Mouse (Mus musculus) thymus, adult 2 months (tissue): ENCODE data around the gene Osbpl10. TPM values are rescaled to one million over a fixed set of nuclear protein-coding genes. Genes with fewer than 3 reads are reported as not detected.

Experiments used
- DNase-seq: peaks from one replicate; pipeline ENCODE4 v3.0.0; 2021
- H3K27ac ChIP-seq: fragments of 200-500 bp; 2 replicates; pipeline ENCODE4 v1.5.1; 2012; ENCODE audit warnings: low read length, control low read depth; ENCODE audit not compliant: control insufficient read depth, insufficient read depth
- H3K27me3 ChIP-seq: fragments of 200-500 bp; 2 replicates; pipeline ENCODE4 v1.6.1; 2012; ENCODE audit warnings: mild to moderate bottlenecking, low read length, moderate library complexity, mixed read lengths; ENCODE audit not compliant: control insufficient read depth, insufficient read depth
- H3K36me3 ChIP-seq: fragments of 200-500 bp; 2 replicates; pipeline ENCODE4 v1.6.1; 2012; ENCODE audit warnings: mild to moderate bottlenecking, low read length, moderate library complexity; ENCODE audit not compliant: control insufficient read depth, insufficient read depth
- H3K4me1 ChIP-seq: fragments of 200-500 bp; replicated peaks from 2 replicates; pipeline ENCODE4 v1.6.1; 2012; ENCODE audit warnings: low read length; ENCODE audit not compliant: control insufficient read depth, insufficient read depth
- H3K4me3 ChIP-seq: fragments of 200-500 bp; 2 replicates; pipeline ENCODE4 v1.5.1; 2012; ENCODE audit warnings: mild to moderate bottlenecking, low read length, control low read depth, moderate library complexity; ENCODE audit not compliant: control insufficient read depth, insufficient read depth
- CTCF ChIP-seq: fragments of 200-500 bp; IDR thresholded peaks from 2 replicates; pipeline ENCODE4 v1.5.1; 2012; ENCODE audit warnings: mild to moderate bottlenecking, control low read depth, low read length, moderate library complexity, borderline replicate concordance; ENCODE audit not compliant: control insufficient read depth, poor library complexity, insufficient read depth; ENCODE audit errors: extremely low read depth
- POLR2A ChIP-seq: fragments of 200-500 bp; IDR thresholded peaks from 2 replicates; pipeline ENCODE4 v1.6.1; 2012; ENCODE audit warnings: mild to moderate bottlenecking, low read length, control low read depth, moderate library complexity; ENCODE audit not compliant: control insufficient read depth, poor library complexity, insufficient read depth; ENCODE audit errors: extremely low read depth
- WGBS: fragments of 180-500 bp; shearing (Covaris S2); methylation state at CpG from one replicate; pipeline ENCODE4 v1.1.7; 2018; 5-methylcytosine and 5-hydroxymethylcytosine counted together
- polyA plus RNA-seq: library from polyadenylated mRNA; depleted of rRNA; stranded (reverse); fragments of >200 nt; gene quantifications from 2 replicates; pipeline ENCODE4 v1.2.3, GENCODE M21; 2012

Gene Osbpl10
- polyA plus RNA-seq, 1 experiment: 10.3 TPM

DNA sequence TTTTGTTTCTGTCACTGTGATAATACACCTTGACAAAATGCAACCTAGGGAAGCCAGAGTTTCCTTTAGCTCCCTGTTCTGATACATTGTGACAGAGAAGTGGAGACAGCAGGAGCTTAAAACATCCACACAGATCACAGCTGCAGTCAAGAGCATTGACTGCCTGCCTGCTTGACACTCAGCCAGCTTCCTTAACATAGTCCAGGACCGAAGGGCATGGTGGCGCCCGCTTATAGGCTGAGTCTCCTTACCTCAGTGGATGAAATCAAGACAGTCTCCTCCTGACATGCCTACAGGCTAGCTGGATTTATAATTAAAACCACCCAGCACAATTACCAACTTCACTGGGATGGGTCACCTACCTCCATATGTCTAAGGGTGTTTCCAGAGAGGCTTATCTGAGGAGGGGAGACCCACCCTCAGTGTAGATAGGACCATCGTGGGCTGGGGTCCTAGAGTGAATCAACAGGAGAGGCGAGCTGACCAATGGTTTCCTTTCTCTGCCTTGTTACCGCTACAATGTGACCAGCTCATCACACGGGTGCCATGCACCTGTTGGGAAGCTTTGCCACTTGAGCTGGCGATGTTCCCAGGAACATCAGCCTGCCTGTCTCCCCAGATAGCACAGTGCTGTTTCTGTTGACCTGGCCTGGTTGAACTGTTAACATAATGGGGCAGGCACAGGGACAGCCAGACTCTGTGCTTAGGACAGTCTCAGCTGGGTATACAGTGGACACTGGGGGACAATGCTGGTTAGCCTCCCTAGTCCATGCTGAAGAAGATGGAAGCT, 76.9 kb downstream of the Osbpl10 start:
- Histone ChIP-seq H3K4me1 (no peaks in the 10 kb centered on the region), H3K27me3 (no peaks in the 10 kb centered on the region), H3K27ac (no peak overlapping the region), H3K4me3 (no peak overlapping the region), H3K36me3 (no peaks in the 10 kb centered on the region)
- no peak for TF ChIP-seq POLR2A
- TF ChIP-seq CTCF: no peak
- WGBS: 93% methylated on average over 8 of the region's 8 CpGs
- DNase-seq: no peak

DNA sequence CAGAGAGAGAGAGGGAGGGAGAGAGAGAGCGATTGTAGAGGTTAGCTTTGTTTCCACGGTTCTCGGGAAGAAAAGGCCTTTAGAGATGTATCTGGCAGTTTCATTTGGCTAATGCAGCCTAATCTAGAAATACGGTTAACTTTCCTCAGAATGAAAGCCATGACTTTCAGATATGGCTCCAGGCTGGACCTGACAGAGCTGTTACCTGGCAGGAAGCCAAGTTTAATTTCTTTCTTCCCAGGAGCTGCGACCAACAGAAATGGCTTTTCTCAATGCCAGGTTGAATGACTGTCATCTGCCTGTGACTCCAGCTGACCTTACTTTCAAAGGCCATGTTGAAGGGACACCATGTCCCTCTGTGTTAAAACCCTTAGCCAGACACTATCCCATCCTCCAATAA, 80.4 kb downstream of the Osbpl10 start:
- no peak overlapping the region for H3K27ac ChIP-seq
- no peak overlapping the region for H3K4me3 ChIP-seq
- no peaks in the 10 kb centered on the region for H3K4me1 ChIP-seq
- WGBS: 87% methylated on average over 5 of the region's 5 CpGs
- H3K36me3 ChIP-seq: no peaks in the 10 kb centered on the region
- no peak for DNase-seq
- TF ChIP-seq POLR2A: no peak
- no peak for TF ChIP-seq CTCF
- H3K27me3 ChIP-seq: no peaks in the 10 kb centered on the region

DNA sequence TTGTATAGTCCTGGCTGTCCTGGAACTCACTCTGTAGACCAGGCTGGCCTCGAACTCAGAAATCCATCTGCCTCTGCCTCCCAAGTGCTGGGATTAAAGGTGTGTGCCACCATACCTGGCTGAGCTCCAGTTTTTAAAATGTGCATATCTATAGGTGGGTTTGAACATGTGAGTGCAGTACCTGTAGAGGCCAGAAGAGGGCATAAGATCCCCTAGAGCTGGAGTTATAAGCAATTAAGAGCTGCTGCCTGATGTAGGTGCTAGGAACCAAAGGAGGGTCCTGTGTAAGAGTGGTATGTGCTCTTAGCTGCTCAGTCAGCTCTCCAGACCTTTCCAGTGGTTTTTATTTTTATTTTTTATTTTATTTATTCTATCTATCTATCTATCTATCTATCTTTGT, 86.5 kb downstream of the Osbpl10 start:
- Histone ChIP-seq H3K4me1 (no peaks in the 10 kb centered on the region), H3K4me3 (no peak overlapping the region), H3K36me3 (no peaks in the 10 kb centered on the region), H3K27me3 (no peaks in the 10 kb centered on the region), H3K27ac (no peak overlapping the region)
- TF ChIP-seq CTCF (no peak), POLR2A (no peak)
- 94% methylated on average over 1 of the region's 1 CpGs for WGBS
- no peak for DNase-seq

DNA sequence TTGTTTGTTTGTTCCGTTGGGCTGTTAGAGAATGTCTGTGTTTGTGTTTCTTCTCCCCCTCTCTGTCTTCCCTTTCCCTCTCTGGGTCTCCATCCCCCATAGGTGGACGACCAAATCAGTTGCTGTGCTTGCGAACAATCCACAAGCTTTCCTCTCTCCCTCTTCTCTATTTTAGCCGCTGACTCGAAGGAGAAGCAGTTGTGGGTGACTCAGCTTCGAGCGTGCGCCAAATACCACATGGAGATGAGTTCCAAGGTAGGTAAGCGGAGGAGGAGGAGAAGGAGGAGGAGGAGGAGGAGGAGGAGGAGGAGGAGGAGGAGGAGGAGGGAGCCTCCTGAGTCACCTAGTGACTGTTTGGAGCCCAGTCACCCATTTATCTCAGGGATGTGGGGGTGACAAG, 88.7 kb downstream of the Osbpl10 start:
- no peak overlapping the region for H3K4me3 ChIP-seq
- TF ChIP-seq POLR2A (no peak), CTCF (no peak)
- H3K36me3 ChIP-seq: no peaks in the 10 kb centered on the region
- DNase-seq: no peak
- H3K4me1 ChIP-seq: no peaks in the 10 kb centered on the region
- no peak overlapping the region for H3K27ac ChIP-seq
- 49% methylated on average over 8 of the region's 9 CpGs for WGBS
- no peaks in the 10 kb centered on the region for H3K27me3 ChIP-seq

DNA sequence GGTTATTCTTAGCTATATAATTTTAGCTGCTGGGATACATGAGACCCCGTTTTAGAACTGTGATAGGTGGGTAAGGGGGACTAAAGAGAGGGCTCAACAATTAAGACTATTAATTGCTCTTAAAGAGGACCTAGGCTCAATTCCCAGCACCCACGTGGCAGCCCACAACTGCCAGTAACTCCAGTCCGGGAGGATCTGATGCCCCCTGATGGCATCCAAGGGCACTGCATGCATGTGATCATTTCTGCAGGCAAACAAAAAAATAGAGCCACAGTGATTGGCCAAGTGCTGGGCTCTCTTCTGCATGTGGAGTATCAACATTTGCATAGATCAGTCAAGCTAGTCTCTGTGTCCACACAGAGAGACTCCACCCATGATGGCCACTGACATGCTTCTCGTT, 96.8 kb downstream of the Osbpl10 start:
- WGBS: 89% methylated on average over 4 of the region's 4 CpGs
- H3K36me3 ChIP-seq: no peaks in the 10 kb centered on the region
- DNase-seq: no peak
- TF ChIP-seq CTCF (no peak), POLR2A (no peak)
- no peak overlapping the region for H3K4me3 ChIP-seq
- H3K27ac ChIP-seq: no peak overlapping the region
- H3K27me3 ChIP-seq: no peaks in the 10 kb centered on the region
- H3K4me1 ChIP-seq: no peaks in the 10 kb centered on the region

DNA sequence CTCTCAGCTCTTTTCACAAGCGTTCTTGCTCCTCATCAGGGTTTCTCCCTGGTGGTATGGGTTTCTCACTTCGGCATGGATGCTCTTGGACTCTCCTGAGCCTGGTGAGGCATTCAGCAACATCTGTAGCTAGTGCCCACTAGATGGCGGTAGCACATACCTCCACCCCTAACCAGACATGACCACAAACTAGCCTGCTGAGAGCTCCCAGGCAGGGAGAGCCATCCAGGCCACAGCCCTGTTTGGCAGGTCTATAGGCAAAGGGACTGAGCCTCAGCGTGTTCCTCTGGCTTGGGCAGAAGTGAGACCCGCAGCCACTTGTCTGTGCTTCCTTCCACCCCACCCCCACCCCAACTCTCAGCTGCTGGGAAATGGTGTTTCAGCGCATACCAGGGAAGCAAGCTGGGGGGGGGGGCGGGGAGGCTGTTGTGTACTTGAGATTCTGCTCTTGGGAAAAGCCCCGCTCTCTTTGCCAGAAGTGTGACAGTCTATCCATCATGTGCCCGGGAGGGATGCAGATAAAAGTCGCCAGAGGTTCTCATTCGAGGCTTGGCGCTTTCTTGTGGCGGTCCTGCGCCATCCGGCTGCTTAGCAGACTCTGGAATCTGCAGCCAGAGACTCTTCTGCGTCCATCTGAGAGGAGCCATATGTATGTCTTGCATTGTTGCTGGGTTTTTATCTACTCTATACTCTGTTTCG, 110.1 kb downstream of the Osbpl10 start:
- 57% methylated on average over 17 of the region's 17 CpGs for WGBS
- peak; percentile 34 for DNase-seq
- Histone ChIP-seq H3K27ac (no peak overlapping the region), H3K36me3 (no peaks in the 10 kb centered on the region), H3K4me1 (no peaks in the 10 kb centered on the region), H3K4me3 (0 out of 2 replicates have a peak overlapping the region, but pooled peaks have one; percentile 6), H3K27me3 (no peaks in the 10 kb centered on the region)
- TF ChIP-seq CTCF (peak; percentile 56; the same call in 1 of the 2 replicates), POLR2A (no peak)
